Mouse (Mus musculus): ENCODE data around the gene Prr7. TPM values are rescaled to one million over a fixed set of nuclear protein-coding genes. Genes with fewer than 3 reads are reported as not detected.
A peak's percentile ranks its signal among the peaks of the same experiment; 100 is the strongest.

The Prr7 gene
- polyA plus RNA-seq, 1 experiment from 2014 or later = 4.9 TPM

- H3K4me3 ChIP-seq (ENCODE audit: low read length) = no peak overlapping the region
Measured at GRCm38 (mm10) chr13:55516955-55517354, 52.9 kb downstream of the Prr7 start.

GRCm38 (mm10) chr13:55519606-55520005, 55.5 kb downstream of the Prr7 start:
- Histone ChIP-seq H3K4me1 (ENCODE audit: control insufficient read depth, insufficient read depth, low read depth, low read length) (no peaks in the 10 kb centered on the region), H3K4me2 (ENCODE audit: low read length) (no peak overlapping the region), H3K4me3 (ENCODE audit: low read length) (no peak overlapping the region), H3K9ac (ENCODE audit: low read depth, low read length) (no peak overlapping the region), H3K27ac (ENCODE audit: low read depth, low read length) (no peak overlapping the region), H3K36me3 (ENCODE audit: control insufficient read depth, insufficient read depth, low read length) (no peaks in the 10 kb centered on the region), H3K27me3 (replicated peaks; ENCODE audit: control insufficient read depth, insufficient read depth, low read length) (0 out of 2 replicates have a peak, but pooled peaks cover 3% of the 10 kb centered on the region), H3K9me3 (ENCODE audit: control insufficient read depth, low read length) (no peaks in the 10 kb centered on the region)
- no peak for ATAC-seq
- 81% methylated on average over 4 of the region's 4 CpGs for WGBS

More at GRCm38 (mm10) chr13:55516955-55517354, 52.9 kb downstream of the Prr7 start:
- H3K36me3 ChIP-seq (ENCODE audit: control insufficient read depth, insufficient read depth, low read length) = no peaks in the 10 kb centered on the region
- 0 out of 2 replicates have a peak, but pooled peaks cover 3% of the 10 kb centered on the region for H3K27me3 ChIP-seq (replicated peaks; ENCODE audit: control insufficient read depth, insufficient read depth, low read length)
- H3K4me1 ChIP-seq (ENCODE audit: control insufficient read depth, insufficient read depth, low read depth, low read length) = peaks cover 8% of the 10 kb centered on the region
- H3K4me2 ChIP-seq (ENCODE audit: low read length) = no peak overlapping the region
- no peak overlapping the region for H3K27ac ChIP-seq (ENCODE audit: low read depth, low read length)
- no peak overlapping the region for H3K9ac ChIP-seq (ENCODE audit: low read depth, low read length)
- 7% methylated on average over 5 of the region's 5 CpGs for WGBS
- H3K9me3 ChIP-seq (ENCODE audit: control insufficient read depth, low read length) = no peaks in the 10 kb centered on the region
- ATAC-seq = no peak

GRCm38 (mm10) chr13:55522730-55523129, 58.7 kb downstream of the Prr7 start:
- 54% methylated on average over 8 of the region's 8 CpGs for WGBS
- H3K9ac ChIP-seq (ENCODE audit: low read depth, low read length) = no peak overlapping the region
- H3K4me3 ChIP-seq (ENCODE audit: low read length) = no peak overlapping the region
- no peaks in the 10 kb centered on the region for H3K36me3 ChIP-seq (ENCODE audit: control insufficient read depth, insufficient read depth, low read length)
- no peak overlapping the region for H3K27ac ChIP-seq (ENCODE audit: low read depth, low read length)
- no peak for ATAC-seq
- no peaks in the 10 kb centered on the region for H3K4me1 ChIP-seq (ENCODE audit: control insufficient read depth, insufficient read depth, low read depth, low read length)
- no peaks in the 10 kb centered on the region for H3K9me3 ChIP-seq (ENCODE audit: control insufficient read depth, low read length)
- H3K27me3 ChIP-seq (replicated peaks; ENCODE audit: control insufficient read depth, insufficient read depth, low read length) = no peaks in the 10 kb centered on the region
- no peak overlapping the region for H3K4me2 ChIP-seq (ENCODE audit: low read length)

Small RNA genes lying within 50 kb of the gene (microRNA-seq; reads per million reads assigned to microRNA genes)
- not detected for gene Mir6943
- gene Mir6944 = 54.4 reads per million, percentile 41 among the genes with 10 or more reads in this experiment
- gene Mir6945 = 2.1 reads per million, percentile 2 among the genes with 10 or more reads in this experiment

Other genes starting within 250 kb of the Prr7 start
- gene Prelid1, start 143.8 kb upstream of the Prr7 start, polyA plus RNA-seq (2015; fragmentation: Nextera tagmentation; extraction: Ambion mirVana) = 347 and 353 TPM in 2 replicates
- gene Rab24, start 142.3 kb upstream of the Prr7 start, polyA plus RNA-seq (2015; fragmentation: Nextera tagmentation; extraction: Ambion mirVana) = 95.4 and 97.6 TPM in 2 replicates
- 10.9 and 12.4 TPM in 2 replicates for gene Mxd3, start 134.4 kb upstream of the Prr7 start, polyA plus RNA-seq (2015; fragmentation: Nextera tagmentation; extraction: Ambion mirVana)
- gene Lman2, start 101.5 kb upstream of the Prr7 start, polyA plus RNA-seq (2015; fragmentation: Nextera tagmentation; extraction: Ambion mirVana) = 44.9 and 51.5 TPM in 2 replicates
- 0.27 and 0.44 TPM in 2 replicates for gene Rgs14, start 94.5 kb upstream of the Prr7 start, polyA plus RNA-seq (2015; fragmentation: Nextera tagmentation; extraction: Ambion mirVana)
- gene Slc34a1, start 66.1 kb upstream of the Prr7 start, polyA plus RNA-seq (2015; fragmentation: Nextera tagmentation; extraction: Ambion mirVana) = 0.05 TPM in 1 of 2 replicates, not detected in the other
- 1.1 and 1.4 TPM in 2 replicates for gene Pfn3, start 49.0 kb upstream of the Prr7 start, polyA plus RNA-seq (2015; fragmentation: Nextera tagmentation; extraction: Ambion mirVana)
- gene F12, start 37.5 kb upstream of the Prr7 start, polyA plus RNA-seq (2015; fragmentation: Nextera tagmentation; extraction: Ambion mirVana) = 0.14 and 0.38 TPM in 2 replicates
- gene Grk6, start 19.2 kb upstream of the Prr7 start, polyA plus RNA-seq (2015; fragmentation: Nextera tagmentation; extraction: Ambion mirVana) = 15.8 and 25.0 TPM in 2 replicates
- 482 and 556 TPM in 2 replicates for gene Dbn1, start 23.8 kb downstream of the Prr7 start, polyA plus RNA-seq (2015; fragmentation: Nextera tagmentation; extraction: Ambion mirVana)
- 161 and 177 TPM in 2 replicates for gene Pdlim7, start 49.4 kb downstream of the Prr7 start, polyA plus RNA-seq (2015; fragmentation: Nextera tagmentation; extraction: Ambion mirVana)
- gene Dok3, start 65.0 kb downstream of the Prr7 start, polyA plus RNA-seq (2015; fragmentation: Nextera tagmentation; extraction: Ambion mirVana) = 3.6 and 4.3 TPM in 2 replicates
- gene Ddx41, start 72.4 kb downstream of the Prr7 start, polyA plus RNA-seq (2015; fragmentation: Nextera tagmentation; extraction: Ambion mirVana) = 55.3 and 56.3 TPM in 2 replicates
- gene Fam193b, start 106.9 kb downstream of the Prr7 start, polyA plus RNA-seq (2015; fragmentation: Nextera tagmentation; extraction: Ambion mirVana) = 41.1 and 50.0 TPM in 2 replicates
- 102 TPM in 2 replicates for gene Tmed9, start 109.5 kb downstream of the Prr7 start, polyA plus RNA-seq (2015; fragmentation: Nextera tagmentation; extraction: Ambion mirVana)
- 40.9 and 42.3 TPM in 2 replicates for gene B4galt7, start 135.6 kb downstream of the Prr7 start, polyA plus RNA-seq (2015; fragmentation: Nextera tagmentation; extraction: Ambion mirVana)
- 97.4 and 108 TPM in 2 replicates for gene Caml, start 158.7 kb downstream of the Prr7 start, polyA plus RNA-seq (2015; fragmentation: Nextera tagmentation; extraction: Ambion mirVana)
- gene Ddx46, start 170.8 kb downstream of the Prr7 start, polyA plus RNA-seq (2015; fragmentation: Nextera tagmentation; extraction: Ambion mirVana) = 21.5 and 23.1 TPM in 2 replicates
- gene B230219D22Rik, start 228.9 kb downstream of the Prr7 start, polyA plus RNA-seq (2015; fragmentation: Nextera tagmentation; extraction: Ambion mirVana) = 65.5 and 73.6 TPM in 2 replicates